Mouse (Mus musculus): ENCODE data around the gene Rhbdf2. TPM values are rescaled to one million over a fixed set of nuclear protein-coding genes. Genes with fewer than 3 reads are reported as not detected.

Gene Rhbdf2
- total and polyA plus RNA-seq, 3 experiments: 6.4 to 13.7 TPM; not detected in 1

GRCm38 (mm10) chr11:116620559-116621253 is 6.1 kb downstream of the Rhbdf2 start:
- Histone ChIP-seq H3K27ac (ENCODE audit: control insufficient read depth, low read depth, low read length) (peak overlapping the region; percentile 65), H3K4me3 (ENCODE audit: control insufficient read depth in 1 of 2, insufficient read depth in 1 of 2, low read depth in 2 of 2, low read length in 2 of 2) (peak overlapping the region; percentile 13 to 45), H3K4me1 (ENCODE audit: control insufficient read depth in 1 of 2, insufficient read depth in 2 of 2, low read length in 2 of 2) (peaks cover 24 to 72% of the 10 kb centered on the region in 2 experiments), H3K27me3 (ENCODE audit: control insufficient read depth in 1 of 2, insufficient read depth in 2 of 2, low read length in 2 of 2) (no peaks in the 10 kb centered on the region), H3K36me3 (ENCODE audit: control insufficient read depth in 1 of 2, insufficient read depth in 2 of 2, low read length in 2 of 2) (peaks cover 0 to 33% of the 10 kb centered on the region in 2 experiments; a peak in 2 of 4 replicates), H3K79me2 (ENCODE audit: control insufficient read depth, insufficient read depth, low read length, poor library complexity) (peaks cover 6% of the 10 kb centered on the region), H3K9ac (ENCODE audit: control insufficient read depth, low read depth, low read length, poor library complexity, severe bottlenecking) (peak overlapping the region; percentile 23), H3K9me3 (replicated peaks; ENCODE audit: insufficient read depth, low read length) (no peaks in the 10 kb centered on the region)
- TF ChIP-seq CTCF (IDR thresholded peaks at IDR 0.05 in 2 of 3, conservative IDR thresholded peaks at IDR 0.05 in 1 of 3; ENCODE audit: control insufficient read depth in 1 of 3, insufficient read depth in 1 of 3, low read depth in 2 of 3, low read length in 3 of 3, poor library complexity in 1 of 3, severe bottlenecking in 1 of 3) (no peak), USF1 (IDR thresholded peaks at IDR 0.05; ENCODE audit: low read depth, low read length) (no peak), POLR2AphosphoS2 (IDR thresholded peaks at IDR 0.05; ENCODE audit: low read length) (no peak), EP300 (IDR thresholded peaks at IDR 0.05; ENCODE audit: low read depth in 1 of 2, low read length in 2 of 2) (no peak), KAT2A (conservative IDR thresholded peaks at IDR 0.05; ENCODE audit: low read depth, low read length) (no peak), NELFE (IDR thresholded peaks at IDR 0.05; ENCODE audit: low read depth, low read length) (no peak), MYC (IDR thresholded peaks at IDR 0.05; ENCODE audit: low read depth, low read length) (no peak), MEF2A (IDR thresholded peaks at IDR 0.05; ENCODE audit: extremely low read depth, insufficient replicate concordance, low read depth, low read length, poor library complexity, severe bottlenecking) (no peak), TCF12 (IDR thresholded peaks at IDR 0.05; ENCODE audit: low read depth, low read length) (no peak), ETS1 (IDR thresholded peaks at IDR 0.05; ENCODE audit: low read depth, low read length) (no peak), RAD21 (IDR thresholded peaks at IDR 0.05; ENCODE audit: low read depth, low read length) (no peak), POLR2AphosphoS5 (IDR thresholded peaks at IDR 0.05; ENCODE audit: borderline replicate concordance, low read depth, low read length) (no peak), HCFC1 (IDR thresholded peaks at IDR 0.05; ENCODE audit: low read depth, low read length) (no peak), CHD1 (IDR thresholded peaks at IDR 0.05; ENCODE audit: low read depth, low read length) (no peak), MXI1 (IDR thresholded peaks at IDR 0.05; ENCODE audit: low read depth, low read length) (no peak), MAFK (IDR thresholded peaks at IDR 0.05; ENCODE audit: borderline replicate concordance, low read depth, low read length) (no peak), ZKSCAN1 (IDR thresholded peaks at IDR 0.05; ENCODE audit: low read depth, low read length) (no peak)
- no peak for DNase-seq (ENCODE audit: low read depth, low spot score)

GRCm38 (mm10) chr11:116620073-116620472 is 6.7 kb downstream of the Rhbdf2 start:
- Histone ChIP-seq H3K27ac (ENCODE audit: control insufficient read depth, low read depth, low read length) (peak overlapping the region; percentile 65), H3K4me3 (ENCODE audit: control insufficient read depth in 1 of 2, insufficient read depth in 1 of 2, low read depth in 2 of 2, low read length in 2 of 2) (peak overlapping the region; percentile 13 to 45), H3K27me3 (ENCODE audit: control insufficient read depth in 1 of 2, insufficient read depth in 2 of 2, low read length in 2 of 2) (no peaks in the 10 kb centered on the region), H3K79me2 (ENCODE audit: control insufficient read depth, insufficient read depth, low read length, poor library complexity) (peaks cover 6% of the 10 kb centered on the region), H3K36me3 (ENCODE audit: control insufficient read depth in 1 of 2, insufficient read depth in 2 of 2, low read length in 2 of 2) (peaks cover 0 to 37% of the 10 kb centered on the region in 2 experiments; a peak in 2 of 4 replicates), H3K9ac (ENCODE audit: control insufficient read depth, low read depth, low read length, poor library complexity, severe bottlenecking) (peak overlapping the region; percentile 34), H3K9me3 (replicated peaks; ENCODE audit: insufficient read depth, low read length) (no peaks in the 10 kb centered on the region), H3K4me1 (ENCODE audit: control insufficient read depth in 1 of 2, insufficient read depth in 2 of 2, low read length in 2 of 2) (peaks cover 27 to 72% of the 10 kb centered on the region in 2 experiments)
- peak; percentile 89 for DNase-seq (ENCODE audit: low read depth, low spot score)
- TF ChIP-seq POLR2AphosphoS2 (IDR thresholded peaks at IDR 0.05; ENCODE audit: low read length): no peak
- peak; percentile 92 for TF ChIP-seq MAX (IDR thresholded peaks at IDR 0.05; ENCODE audit: low read length)
- TF ChIP-seq ZNF384 (IDR thresholded peaks at IDR 0.05; ENCODE audit: low read depth, low read length): peak; percentile 37; the same call in 1 of the 2 replicates
- peak; percentile 50; the same call in 1 of the 2 replicates for TF ChIP-seq ZMIZ1 (IDR thresholded peaks at IDR 0.05; ENCODE audit: low read depth, low read length)
- no peak for TF ChIP-seq TBP (IDR thresholded peaks at IDR 0.05; ENCODE audit: low read depth, low read length)
- 0 out of 2 replicates have a peak, but pooled peaks have one; percentile 23 for TF ChIP-seq USF1 (IDR thresholded peaks at IDR 0.05; ENCODE audit: low read depth, low read length)
- TF ChIP-seq GABPA (IDR thresholded peaks at IDR 0.05; ENCODE audit: low read depth, low read length): 0 out of 2 replicates have a peak, but pooled peaks have one; percentile 8
- peak; percentile 95 for TF ChIP-seq MXI1 (IDR thresholded peaks at IDR 0.05; ENCODE audit: low read depth, low read length)
- TF ChIP-seq POLR2AphosphoS5 (IDR thresholded peaks at IDR 0.05; ENCODE audit: borderline replicate concordance, low read depth, low read length): no peak
- TF ChIP-seq TAL1 (IDR thresholded peaks at IDR 0.05; ENCODE audit: low read length): peak; percentile 47; the same call in 1 of the 2 replicates
- TF ChIP-seq USF2 (IDR thresholded peaks at IDR 0.05; ENCODE audit: borderline replicate concordance in 1 of 2, insufficient read depth in 1 of 2, low read depth in 1 of 2, low read length in 2 of 2): no peak
- TF ChIP-seq SIN3A (IDR thresholded peaks at IDR 0.05; ENCODE audit: low read length): peak; percentile 99
- no peak for TF ChIP-seq NRF1 (IDR thresholded peaks at IDR 0.05; ENCODE audit: insufficient read depth, low read depth, low read length, poor library complexity, severe bottlenecking)
- no peak for TF ChIP-seq ELF1 (IDR thresholded peaks at IDR 0.05; ENCODE audit: low read depth, low read length)
- peak; percentile 88 for TF ChIP-seq MAZ (IDR thresholded peaks at IDR 0.05; ENCODE audit: low read depth, low read length)
- TF ChIP-seq E2F4 (IDR thresholded peaks at IDR 0.05; ENCODE audit: borderline replicate concordance, low read depth, low read length): no peak
